Mouse (Mus musculus) gastrocnemius, postnatal 4 days (tissue): ENCODE measurements around the gene Ddo. TPM values are rescaled to one million over a fixed set of nuclear protein-coding genes. Genes with fewer than 3 reads are reported as not detected.

Source experiments
- DNase-seq, 2 experiments: peaks; one replicate each; pipeline ENCODE4 v3.0.0; 2021 to 2022; ENCODE audit warnings: low spot score in 2 of 2, mixed read lengths in 2 of 2
- total RNA-seq, 2 experiments: library from RNA; stranded (reverse); gene quantifications; 2 replicates each; pipeline ENCODE4 v1.2.3; 2021

Gene Ddo
- total RNA-seq, 2 experiments from 2014 or later: 21.3 to 22.5 TPM

DNA sequence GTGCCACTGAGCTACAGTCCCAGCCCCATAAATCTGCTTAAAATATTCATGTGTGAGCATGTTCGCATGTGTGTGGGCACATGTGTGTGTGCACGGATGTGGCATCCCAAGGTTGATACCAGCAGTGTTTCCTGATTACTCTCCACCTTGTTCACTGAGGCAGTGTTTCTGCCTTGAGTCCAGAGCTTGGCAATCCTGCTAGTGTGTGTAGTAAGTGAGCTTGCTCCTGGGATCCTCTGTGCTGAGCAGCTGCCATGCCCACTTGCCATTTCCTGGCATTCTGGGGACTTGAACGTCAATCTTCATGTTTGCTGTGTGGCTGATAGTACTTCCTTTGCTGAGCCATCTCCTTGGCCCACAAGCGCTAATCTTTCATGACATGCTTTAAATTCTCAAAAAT lies 85.3 kb downstream of the Ddo start:
- no peak for DNase-seq

DNA sequence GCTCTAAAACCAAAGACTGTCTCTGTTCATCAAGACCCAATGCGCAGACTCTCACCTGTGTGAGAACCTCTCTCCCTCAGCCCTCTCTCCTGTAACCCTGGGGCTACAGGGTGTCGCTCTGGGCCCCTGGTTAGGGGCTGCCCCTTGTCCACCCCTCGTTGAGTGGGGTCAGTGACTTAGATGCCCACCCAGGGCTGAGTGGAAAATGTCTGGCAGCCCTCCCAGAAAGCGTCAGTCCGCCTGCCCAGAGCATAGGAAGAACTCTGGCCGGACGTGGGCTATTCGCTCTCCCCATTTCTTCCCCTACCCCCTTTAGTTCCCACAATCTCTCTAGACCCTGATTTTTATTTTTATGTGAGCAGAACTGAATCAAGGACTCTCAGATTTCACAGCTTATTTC lies 86.5 kb downstream of the Ddo start:
- no peak for DNase-seq

DNA sequence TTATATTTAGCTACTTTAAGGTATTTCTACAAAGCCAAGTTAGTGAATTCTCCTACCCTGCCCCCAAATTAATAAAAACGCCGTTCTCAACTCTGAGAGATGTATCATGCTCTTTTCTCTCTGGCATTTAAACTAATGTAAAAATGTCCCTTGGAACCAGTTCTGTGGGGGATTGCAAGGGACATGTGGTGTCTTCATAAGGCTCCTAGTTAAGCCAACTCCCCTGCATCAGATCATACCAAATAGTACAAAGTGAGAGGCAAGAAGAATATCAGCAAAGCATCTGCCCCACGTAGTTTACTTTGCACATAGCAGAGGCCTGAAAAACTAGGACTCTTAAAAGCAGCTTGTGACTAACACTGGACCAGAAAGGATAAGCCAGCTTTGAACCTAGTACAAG lies 86.9 kb downstream of the Ddo start:
- no peak for DNase-seq

DNA sequence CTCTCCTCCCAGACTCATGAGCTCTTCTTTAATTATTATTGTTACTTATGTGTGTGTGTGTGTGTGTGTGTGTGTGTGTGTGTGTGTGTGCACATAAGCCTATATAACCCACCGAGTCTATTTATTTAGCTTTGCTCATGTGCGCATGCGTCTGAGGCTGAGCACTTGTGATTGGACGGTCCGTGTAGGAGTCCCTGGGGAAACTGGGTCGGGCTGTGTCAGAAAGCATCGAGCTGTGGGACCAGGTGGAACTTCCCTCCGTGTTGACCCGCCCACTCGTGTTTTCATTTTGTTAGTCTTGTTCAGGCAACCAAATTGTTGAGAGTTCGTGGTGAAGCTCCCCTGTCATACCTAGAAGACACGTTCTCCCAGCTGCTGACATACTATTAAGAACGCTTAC lies 88.6 kb downstream of the Ddo start:
- DNase-seq: no peak

GRCm38 (mm10) chr10:40719062-40719461 lies 89.3 kb downstream of the Ddo start:
- DNase-seq: no peak

GRCm38 (mm10) chr10:40720883-40721282 lies 91.1 kb downstream of the Ddo start:
- no peak for DNase-seq

GRCm38 (mm10) chr10:40724342-40724741 lies 94.5 kb downstream of the Ddo start:
- DNase-seq: no peak

DNA sequence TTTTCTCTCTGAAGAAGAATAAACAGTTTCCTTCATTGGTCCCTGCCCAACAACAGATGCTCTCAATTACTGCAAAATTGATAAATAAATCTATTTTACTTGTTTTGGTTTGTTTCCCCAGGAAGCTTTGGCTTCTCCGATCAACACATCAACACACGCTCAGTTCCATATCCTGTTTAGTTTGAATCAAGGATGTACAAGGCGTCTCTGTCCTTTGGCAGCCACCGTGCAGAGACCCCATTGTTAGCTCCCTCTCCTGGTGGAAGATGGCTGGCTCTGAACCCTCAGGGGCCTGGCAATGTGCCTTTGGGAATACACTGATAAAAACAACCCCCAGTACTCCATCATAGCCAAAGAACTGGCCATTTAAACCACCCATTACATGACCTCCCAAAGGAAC lies 95.3 kb downstream of the Ddo start:
- DNase-seq: no peak

GRCm38 (mm10) chr10:40725471-40725870 lies 95.7 kb downstream of the Ddo start:
- DNase-seq: no peak

- no peak for DNase-seq
Observed at GRCm38 (mm10) chr10:40726288-40726902, 96.6 kb downstream of the Ddo start.

DNA sequence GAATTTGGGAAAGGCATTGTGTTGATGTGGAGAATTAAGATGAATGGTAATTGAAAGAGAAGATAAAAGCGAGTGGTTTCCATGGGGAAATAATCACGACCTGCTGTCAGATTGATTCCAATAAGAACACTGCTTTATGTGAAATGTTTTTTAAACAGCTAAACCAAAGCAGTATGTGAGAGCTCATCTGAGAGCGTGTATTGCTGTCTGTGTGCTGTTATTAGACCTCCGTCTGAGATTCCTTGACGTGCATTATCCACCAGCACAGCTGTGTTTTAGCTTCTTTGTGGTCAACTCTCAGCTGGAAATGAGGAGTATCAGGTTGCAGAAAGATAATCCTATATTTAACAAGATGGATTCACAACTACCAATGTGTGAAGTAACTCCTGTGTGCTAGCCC lies 97.2 kb downstream of the Ddo start:
- DNase-seq: no peak

- DNase-seq: no peak
Observed at GRCm38 (mm10) chr10:40730200-40730599, 100.4 kb downstream of the Ddo start.

Other genes with a start within 250 kb of the Ddo start
- gene Slc22a16, start 59.7 kb upstream of the Ddo start, total RNA-seq: not detected
- 1 to 10 TPM; 1.1 to 1.3 TPM for gene Mettl24, start 53.3 kb downstream of the Ddo start, total RNA-seq